ENCODE assay signal across 15 mouse cellular contexts in genomic region chr10:82780322-82780721, GRCm38 (mm10). TPM values are rescaled to one million over a fixed set of nuclear protein-coding genes. Genes with fewer than 3 reads are reported as not detected.
DNase-seq lines count a peak whose midpoint lies in the region; ATAC-seq and TF ChIP-seq lines count a peak whose summit lies in the region.
"Had no signal": no experiment of that assay in that cellular context is flagged by ENCODE, and none has a peak within 500 bp of the region (broad histone marks: within the 10 kb centered on the region; RNA-seq: fewer than 3 reads in every experiment).

No protein-coding gene starts in this region.

- H3K9me3 ChIP-seq in G1E (replicated peaks), result no peaks in the 10 kb centered on the region
- H3K9me3 ChIP-seq: heart, embryonic 13.5 days; hindbrain, embryonic 15.5 days; limb, embryonic 12.5 days had no signal

- ATAC-seq in G1E (ENCODE audit: extremely low read depth, insufficient number of reproducible peaks, low FRiP score, poor library complexity, severe bottlenecking), result peak; percentile 32; the same call in 1 of the 2 replicates
- ATAC-seq in monocyte, adult 5-6 weeks (replicated peaks; ENCODE audit: insufficient number of reproducible peaks, low FRiP score, low TSS enrichment, poor library complexity, severe bottlenecking), result peak; percentile 85

- H3K4me1 ChIP-seq in G1E (ENCODE audit: insufficient read depth, low read depth, low read length), result peaks cover 49% of the 10 kb centered on the region

- TF ChIP-seq CTCF in gastrocnemius, adult 2 months (IDR thresholded peaks at IDR 0.05), result no peak
- TF ChIP-seq CTCF in G1E (IDR thresholded peaks at IDR 0.05; ENCODE audit: low read depth, low read length), result no peak

- intact Hi-C loops in gastrocnemius, adult 2 months (cut with DNase I), result no loop called here

- 0 out of 2 replicates have a peak, but pooled peaks cover 2% of the 10 kb centered on the region for H3K27me3 ChIP-seq in G1E (ENCODE audit: insufficient read depth, low read length)
- H3K27me3 ChIP-seq: heart, embryonic 13.5 days; hindbrain, embryonic 15.5 days; limb, embryonic 12.5 days had no signal

- no peak overlapping the region for H3K4me3 ChIP-seq in gastrocnemius, adult 2 months
- H3K4me3 ChIP-seq in G1E (ENCODE audit: low read depth, low read length), result no peak overlapping the region
- H3K4me3 ChIP-seq: heart, embryonic 13.5 days; hindbrain, embryonic 15.5 days; limb, embryonic 12.5 days; myocyte had no signal

- peak; percentile 20 for DNase-seq in gastrocnemius, adult 2 months
- no peak for DNase-seq in gastrocnemius, adult 18-20 months (ENCODE audit: low spot score)
- DNase-seq in G1E (ENCODE audit: low spot score), result no peak
- peak; percentile 61 for DNase-seq in liver
- no peak for DNase-seq in kidney, adult 9 months
- DNase-seq in retina, embryonic 14.5 days (ENCODE audit: low spot score), result no peak
- DNase-seq in frontal cortex, postnatal 14 days (ENCODE audit: low spot score in 2 of 2), result no peak
- DNase-seq: kidney, postnatal 4 days; lung, postnatal 4 days; right cerebral cortex, adult 18-20 months had no signal

- H3K27ac ChIP-seq in gastrocnemius, adult 2 months, result no peak overlapping the region; the same call in 1 of the 2 replicates
- H3K27ac ChIP-seq: heart, embryonic 13.5 days; hindbrain, embryonic 15.5 days; limb, embryonic 12.5 days had no signal

- no peaks in the 10 kb centered on the region for H3K36me3 ChIP-seq in G1E (replicated peaks)
- H3K36me3 ChIP-seq: heart, embryonic 13.5 days; hindbrain, embryonic 15.5 days; limb, embryonic 12.5 days had no signal

RNA-seq across cellular contexts. Expression of gene Nfyb, which starts 16.4 kb away (rescaled TPM):
- total RNA-seq in gastrocnemius, adult 2 months (2021), result 10 to 100 TPM; 31.7 to 37.5 TPM
- 10 to 100 TPM; 34.2 to 37.9 TPM for total RNA-seq in gastrocnemius, adult 18-20 months (2021)
- total RNA-seq in G1E (2014; fragmentation: Nextera tagmentation) (51.9 and 70.4 TPM in 2 replicates), G1E (2017) (76.8 and 87.4 TPM in 2 replicates)
- 26.1 and 33.9 TPM in 2 replicates for polyA plus RNA-seq in G1E (2012)
- 66.8 to 95.1 TPM (median 91.5 TPM) in 3 replicates for total RNA-seq in monocyte, adult 5-6 weeks (2017)

RNA-seq across cellular contexts. Expression of gene Txnrd1, which starts 53.4 kb away (rescaled TPM):
- total RNA-seq in gastrocnemius, adult 2 months (2021), result 10 to 100 TPM; 58.2 to 76.0 TPM
- total RNA-seq in gastrocnemius, adult 18-20 months (2021), result 10 to 100 TPM; 52.6 to 65.1 TPM
- total RNA-seq in G1E (2014; fragmentation: Nextera tagmentation), result 60.8 and 73.1 TPM in 2 replicates
- 83.1 and 88.7 TPM in 2 replicates for total RNA-seq in G1E (2017)
- 83.9 and 114 TPM in 2 replicates for polyA plus RNA-seq in G1E (2012)
- total RNA-seq in monocyte, adult 5-6 weeks (2017), result 68.5 to 96.1 TPM (median 73.4 TPM) in 3 replicates

Comparison
In these comparisons a context has a peak if more than half of its experiments do, and no peak if none do; other contexts are left out.
1. DNase-seq: peak in gastrocnemius, adult 2 months (single experiment) and liver (single experiment); none in gastrocnemius, adult 18-20 months (single experiment), G1E (single experiment), kidney, adult 9 months (single experiment), retina, embryonic 14.5 days (single experiment) and frontal cortex, postnatal 14 days (0 of 2).